Mouse (Mus musculus) ES-Bruce4 (cell line): ENCODE measurements around the gene Pdp2. TPM values are rescaled to one million over a fixed set of nuclear protein-coding genes. Genes with fewer than 3 reads are reported as not detected.
"Not testable (repeated sequence)": the region's sequence is repeated elsewhere in the genome, so short reads cannot be mapped to it uniquely, and the experiment has no call there.

ENCODE experiments used
- H3K27ac ChIP-seq: 2 replicates; pipeline ENCODE4 v1.5.1; 2012; ENCODE audit warnings: low read length, inconsistent platforms; ENCODE audit not compliant: insufficient read depth
- H3K27me3 ChIP-seq: 2 replicates; pipeline ENCODE4 v1.6.1; 2012; ENCODE audit warnings: mild to moderate bottlenecking, low read length, inconsistent platforms; ENCODE audit not compliant: control insufficient read depth, poor library complexity, insufficient read depth, severe bottlenecking
- H3K36me3 ChIP-seq: 2 replicates; pipeline ENCODE4 v1.6.1; 2012; ENCODE audit warnings: inconsistent platforms, mild to moderate bottlenecking, low read length, moderate library complexity; ENCODE audit not compliant: control insufficient read depth, poor library complexity, insufficient read depth, severe bottlenecking
- H3K4me1 ChIP-seq: one replicate; pipeline ENCODE4 v1.8.1; 2011; ENCODE audit warnings: low read length; ENCODE audit not compliant: control insufficient read depth, insufficient read depth
- H3K4me3 ChIP-seq: 2 replicates; pipeline ENCODE4 v1.5.1; 2011; ENCODE audit warnings: low read depth, mild to moderate bottlenecking, low read length
- H3K9ac ChIP-seq: 2 replicates; pipeline ENCODE4 v1.6.1; 2012; ENCODE audit warnings: low read depth, mild to moderate bottlenecking, inconsistent platforms; ENCODE audit not compliant: poor library complexity, severe bottlenecking
- H3K9me3 ChIP-seq: replicated peaks from 2 replicates; pipeline ENCODE4 v1.6.1; 2012; ENCODE audit warnings: mild to moderate bottlenecking, low read length, inconsistent platforms; ENCODE audit not compliant: control insufficient read depth, poor library complexity, insufficient read depth, severe bottlenecking
- CTCF ChIP-seq: IDR thresholded peaks from one replicate; pipeline ENCODE4 v1.8.1; 2011; ENCODE audit warnings: low read depth, low read length
- EP300 ChIP-seq: IDR thresholded peaks from 2 replicates; pipeline ENCODE4 v1.6.1; 2011; ENCODE audit warnings: low read depth, low read length; ENCODE audit not compliant: insufficient read depth
- POLR2A ChIP-seq: IDR thresholded peaks from one replicate; pipeline ENCODE4 v1.8.1; 2011; ENCODE audit warnings: low read length; ENCODE audit not compliant: insufficient read depth
- polyA plus RNA-seq: library from polyadenylated mRNA; stranded (reverse); fragments of >200 nt; gene quantifications from 2 replicates; pipeline ENCODE4 v1.2.4, GENCODE M21; 2011; ENCODE audit warnings: low read depth; ENCODE audit not compliant: missing spikeins, insufficient read depth, insufficient read length

Gene Pdp2
- polyA plus RNA-seq, 1 experiment = 13.0 TPM

DNA sequence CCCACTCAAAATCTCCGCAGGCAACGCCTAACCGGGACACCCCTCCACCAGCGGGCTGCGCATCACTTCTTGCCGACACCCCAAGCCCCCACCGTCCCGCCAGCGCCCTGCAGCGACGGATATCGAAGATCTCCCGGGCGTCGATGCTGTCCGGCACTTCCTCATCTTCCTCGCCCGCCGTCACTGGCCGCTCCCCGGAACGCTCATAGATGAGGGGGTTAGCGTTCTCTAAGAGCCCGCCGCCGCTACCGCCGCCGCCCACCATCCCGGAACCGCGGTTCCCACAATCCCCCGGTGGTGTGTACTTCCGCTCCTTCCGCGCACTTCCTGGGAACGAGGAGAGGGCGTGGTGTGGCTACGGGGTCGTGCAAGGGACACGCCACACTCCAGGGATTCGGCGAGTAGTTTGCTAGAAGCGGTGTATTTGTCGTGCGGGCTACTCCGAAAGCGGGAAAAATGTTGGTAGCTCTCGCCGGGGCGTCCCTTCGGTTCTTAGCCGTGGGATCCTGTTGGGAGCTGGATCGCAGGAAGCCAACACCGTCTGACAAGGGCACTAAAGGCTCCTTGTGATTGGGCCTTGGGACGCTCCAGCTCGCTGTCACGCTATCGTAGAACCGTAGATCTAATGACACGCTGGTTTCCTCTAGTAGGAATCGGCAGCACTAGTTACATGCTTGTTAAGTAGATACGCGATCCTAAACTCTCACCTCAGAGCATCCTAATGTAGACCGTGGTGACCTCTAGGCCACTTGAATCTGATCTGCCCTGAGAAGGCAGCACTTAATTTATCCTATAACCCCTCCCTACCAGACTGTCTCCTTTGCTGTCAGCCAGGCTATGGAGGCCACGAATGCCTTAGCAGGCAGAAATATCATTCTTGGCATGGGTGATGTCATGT lies 50.4 kb downstream of the Pdp2 start, which contains the start of gene Ciao2b:
Gene Ciao2b (minus strand): TSS at position 540 of the 898 bp plus-strand sequence.
- Histone ChIP-seq H3K27me3 (no peaks in the 10 kb centered on the region), H3K9me3 (no peaks in the 10 kb centered on the region), H3K4me3 (peak within 1 kb of the TSS; percentile 75), H3K9ac (peak within 1 kb of the TSS; percentile 61), H3K4me1 (no peaks in the 10 kb centered on the region), H3K27ac (no peak within 1 kb of the TSS), H3K36me3 (peaks cover 6% of the 10 kb centered on the region; the same call in 1 of the 2 replicates)
- no peak for TF ChIP-seq POLR2A
- no peak for TF ChIP-seq EP300
- TF ChIP-seq CTCF = no peak

DNA sequence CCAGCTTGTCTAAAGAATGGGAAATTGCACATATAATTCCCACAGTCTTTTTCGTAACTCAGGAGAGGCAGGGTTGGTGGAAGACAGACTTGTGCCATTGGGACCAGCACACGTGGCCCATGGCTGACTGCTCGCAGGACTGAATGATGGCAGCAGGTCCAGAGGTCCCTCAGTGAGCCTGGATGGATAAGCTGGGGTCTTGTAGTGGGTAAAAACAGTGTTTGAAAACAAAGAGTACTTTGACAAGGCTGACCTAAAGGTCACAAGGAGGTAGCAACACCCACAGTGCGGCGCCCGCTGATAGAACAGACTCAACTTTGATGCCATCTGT lies 51.0 kb downstream of the Pdp2 start:
- Histone ChIP-seq H3K9me3 (no peaks in the 10 kb centered on the region), H3K36me3 (peaks cover 6% of the 10 kb centered on the region; the same call in 1 of the 2 replicates), H3K27ac (no peak overlapping the region), H3K4me3 (peak overlapping the region; percentile 75), H3K4me1 (no peaks in the 10 kb centered on the region), H3K27me3 (no peaks in the 10 kb centered on the region), H3K9ac (peak overlapping the region; percentile 61)
- TF ChIP-seq EP300 (no peak), POLR2A (no peak), CTCF (no peak)

DNA sequence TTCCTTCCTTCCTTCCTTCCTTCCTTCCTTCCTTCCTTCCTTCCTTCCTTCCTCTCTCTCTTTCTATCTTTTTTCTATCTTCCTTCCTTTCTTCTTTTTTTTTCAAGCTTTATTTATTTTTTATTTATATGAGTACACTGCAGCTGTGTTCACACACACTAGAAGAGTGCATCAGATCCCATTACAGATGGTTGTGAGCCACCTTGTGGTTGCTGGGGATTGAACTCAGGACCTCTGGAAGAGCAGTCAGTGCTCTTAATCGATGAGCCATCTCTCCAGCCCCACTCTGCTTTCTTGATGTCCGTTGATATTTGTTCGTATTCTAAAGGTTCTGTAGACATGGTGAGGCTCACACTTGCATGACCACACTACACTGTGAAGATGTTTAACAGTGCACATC lies 52.9 kb downstream of the Pdp2 start:
- H3K36me3 ChIP-seq, H3K4me3 ChIP-seq, H3K27ac ChIP-seq, H3K9ac ChIP-seq, H3K4me1 ChIP-seq, H3K27me3 ChIP-seq, H3K9me3 ChIP-seq: not testable (repeated sequence)

Other genes starting within 250 kb of the Pdp2 start
- gene Cmtm4, start 195.6 kb upstream of the Pdp2 start, polyA plus RNA-seq = 53.7 and 58.1 TPM in 2 replicates
- 43.2 and 54.9 TPM in 2 replicates for gene Dync1li2, start 148.4 kb upstream of the Pdp2 start, polyA plus RNA-seq
- 1.1 and 1.5 TPM in 2 replicates for gene Terb1, start 81.5 kb upstream of the Pdp2 start, polyA plus RNA-seq
- gene Nae1, start 56.8 kb upstream of the Pdp2 start, polyA plus RNA-seq = 114 and 125 TPM in 2 replicates
- gene Car7, start 56.8 kb upstream of the Pdp2 start, polyA plus RNA-seq = 1.2 and 1.4 TPM in 2 replicates
- not detected in 2 replicates for gene Cdh16, start 32.9 kb downstream of the Pdp2 start, polyA plus RNA-seq
- 1.4 and 1.9 TPM in 2 replicates for gene Rrad, start 39.9 kb downstream of the Pdp2 start, polyA plus RNA-seq
- 63.4 and 71.3 TPM in 2 replicates for gene Ciao2b, start 50.5 kb downstream of the Pdp2 start, polyA plus RNA-seq
- gene Ces2a, start 142.6 kb downstream of the Pdp2 start, polyA plus RNA-seq = not detected in 2 replicates
- gene Ces2b, start 240.1 kb downstream of the Pdp2 start, polyA plus RNA-seq = not detected in 2 replicates